Mouse (Mus musculus) urinary bladder, postnatal 0 days (tissue): ENCODE measurements around the gene Tdp1. TPM values are rescaled to one million over a fixed set of nuclear protein-coding genes. Genes with fewer than 3 reads are reported as not detected.

Source experiments
- microRNA-seq: library from miRNA; unstranded; fragments of <30 nt; microRNA quantifications from one replicate; pipeline ENCODE4, GENCODE M21; 2016
- polyA plus RNA-seq: library from polyadenylated mRNA; unstranded; fragments of >200 nt; fragmentation: Nextera tagmentation; extraction: Ambion mirVana; gene quantifications from 2 replicates; pipeline ENCODE4 v1.2.1, GENCODE M21; 2015

The Tdp1 gene
- 13.9 and 16.2 TPM in 2 replicates for polyA plus RNA-seq

GRCm38 (mm10) chr12:99884269-99885261, at the start of gene Tdp1, which contains the start of gene Efcab11:
Gene Tdp1 (plus strand): TSS chr12:99884517.
Gene Efcab11 (minus strand): TSS chr12:99884439.

GRCm38 (mm10) chr12:99964301-99965202, 80.2 kb downstream of the Tdp1 start, which contains the start of gene Kcnk13:
Gene Kcnk13 (plus strand): TSS chr12:99964499.

Small RNA genes within 50 kb of the gene (microRNA-seq; reads per million reads assigned to microRNA genes)
- gene Gm23291, result not detected

Other genes with a start within 250 kb of the Tdp1 start
- 3.6 and 5.1 TPM in 2 replicates for gene Efcab11, start 78 bp upstream of the Tdp1 start, polyA plus RNA-seq
- 0.55 and 1.5 TPM in 2 replicates for gene Kcnk13, start 80.0 kb downstream of the Tdp1 start, polyA plus RNA-seq
- 171 and 187 TPM in 2 replicates for gene Psmc1, start 225.6 kb downstream of the Tdp1 start, polyA plus RNA-seq